Mouse (Mus musculus): Measurements from ENCODE around the gene Slc39a11. TPM values are rescaled to one million over a fixed set of nuclear protein-coding genes. Genes with fewer than 3 reads are reported as not detected.
A peak's percentile ranks its signal among the peaks of the same experiment; 100 is the strongest.

Gene Slc39a11
- polyA plus RNA-seq, 1 experiment from 2014 or later = 15.1 TPM

GRCm38 (mm10) chr11:113544017-113544640 is 105.8 kb downstream of the Slc39a11 start:
- H3K27ac ChIP-seq (ENCODE audit: low read length) = no peak overlapping the region
- peak; percentile 32 for DNase-seq (ENCODE audit: low spot score)
- no peaks in the 10 kb centered on the region for H3K9me3 ChIP-seq (ENCODE audit: low read length)
- H3K9ac ChIP-seq (replicated peaks; ENCODE audit: low read depth) = no peak overlapping the region
- no peak for TF ChIP-seq CTCF (IDR thresholded peaks at IDR 0.05)
- TF ChIP-seq EP300 (IDR thresholded peaks at IDR 0.05) = no peak
- no peaks in the 10 kb centered on the region for H3K4me1 ChIP-seq (ENCODE audit: insufficient read depth, low read depth, low read length)
- no peak overlapping the region for H3K4me3 ChIP-seq (ENCODE audit: low read depth, low read length)
- H3K27me3 ChIP-seq (replicated peaks; ENCODE audit: insufficient read depth, low read length) = no peaks in the 10 kb centered on the region
- H3K4me2 ChIP-seq (replicated peaks; ENCODE audit: low read depth, low read length) = no peak overlapping the region
- no peaks in the 10 kb centered on the region for H3K36me3 ChIP-seq (ENCODE audit: insufficient read depth, low read length)
- ATAC-seq = no peak
- WGBS = 78% methylated on average over 11 of the region's 11 CpGs

- ATAC-seq (no peak), DNase-seq (ENCODE audit: low spot score) (no peak)
- Histone ChIP-seq H3K4me1 (ENCODE audit: insufficient read depth, low read depth, low read length) (0 out of 2 replicates have a peak, but pooled peaks cover 4% of the 10 kb centered on the region), H3K27me3 (replicated peaks; ENCODE audit: insufficient read depth, low read length) (no peaks in the 10 kb centered on the region), H3K4me2 (replicated peaks; ENCODE audit: low read depth, low read length) (no peak overlapping the region), H3K4me3 (ENCODE audit: low read depth, low read length) (no peak overlapping the region), H3K36me3 (ENCODE audit: insufficient read depth, low read length) (no peaks in the 10 kb centered on the region), H3K9ac (replicated peaks; ENCODE audit: low read depth) (no peak overlapping the region), H3K27ac (ENCODE audit: low read length) (no peak overlapping the region), H3K9me3 (ENCODE audit: low read length) (no peaks in the 10 kb centered on the region)
- TF ChIP-seq CTCF (IDR thresholded peaks at IDR 0.05) (no peak), EP300 (IDR thresholded peaks at IDR 0.05) (no peak)
- WGBS = 96% methylated on average over 8 of the region's 8 CpGs
Measured at GRCm38 (mm10) chr11:113541073-113541472, 108.8 kb downstream of the Slc39a11 start.

GRCm38 (mm10) chr11:113539502-113540209 is 110.2 kb downstream of the Slc39a11 start:
- Histone ChIP-seq H3K27ac (ENCODE audit: low read length) (no peak overlapping the region), H3K9ac (replicated peaks; ENCODE audit: low read depth) (no peak overlapping the region), H3K4me2 (replicated peaks; ENCODE audit: low read depth, low read length) (no peak overlapping the region), H3K4me3 (ENCODE audit: low read depth, low read length) (no peak overlapping the region), H3K27me3 (replicated peaks; ENCODE audit: insufficient read depth, low read length) (no peaks in the 10 kb centered on the region), H3K4me1 (ENCODE audit: insufficient read depth, low read depth, low read length) (0 out of 2 replicates have a peak, but pooled peaks cover 4% of the 10 kb centered on the region), H3K36me3 (ENCODE audit: insufficient read depth, low read length) (no peaks in the 10 kb centered on the region), H3K9me3 (ENCODE audit: low read length) (no peaks in the 10 kb centered on the region)
- WGBS = 51% methylated on average over 15 of the region's 15 CpGs
- DNase-seq (ENCODE audit: low spot score) (peak; percentile 66), ATAC-seq (peak; percentile 14; the same call in 1 of the 2 replicates)
- no peak for TF ChIP-seq EP300 (IDR thresholded peaks at IDR 0.05)
- no peak for TF ChIP-seq CTCF (IDR thresholded peaks at IDR 0.05)

- ATAC-seq = no peak
- Histone ChIP-seq H3K36me3 (ENCODE audit: insufficient read depth, low read length) (no peaks in the 10 kb centered on the region), H3K9me3 (ENCODE audit: low read length) (no peaks in the 10 kb centered on the region), H3K4me1 (ENCODE audit: insufficient read depth, low read depth, low read length) (0 out of 2 replicates have a peak, but pooled peaks cover 4% of the 10 kb centered on the region), H3K4me2 (replicated peaks; ENCODE audit: low read depth, low read length) (no peak overlapping the region), H3K4me3 (ENCODE audit: low read depth, low read length) (no peak overlapping the region), H3K27me3 (replicated peaks; ENCODE audit: insufficient read depth, low read length) (no peaks in the 10 kb centered on the region), H3K9ac (replicated peaks; ENCODE audit: low read depth) (no peak overlapping the region), H3K27ac (ENCODE audit: low read length) (no peak overlapping the region)
- WGBS = 62% methylated on average over 6 of the region's 6 CpGs
- no peak for TF ChIP-seq EP300 (IDR thresholded peaks at IDR 0.05)
- no peak for TF ChIP-seq CTCF (IDR thresholded peaks at IDR 0.05)
- DNase-seq (ENCODE audit: low spot score) = no peak
Measured at GRCm38 (mm10) chr11:113539079-113539478, 110.8 kb downstream of the Slc39a11 start.

- Histone ChIP-seq H3K36me3 (ENCODE audit: insufficient read depth, low read length) (no peaks in the 10 kb centered on the region), H3K4me1 (ENCODE audit: insufficient read depth, low read depth, low read length) (0 out of 2 replicates have a peak, but pooled peaks cover 4% of the 10 kb centered on the region), H3K27ac (ENCODE audit: low read length) (no peak overlapping the region), H3K27me3 (replicated peaks; ENCODE audit: insufficient read depth, low read length) (no peaks in the 10 kb centered on the region), H3K4me2 (replicated peaks; ENCODE audit: low read depth, low read length) (no peak overlapping the region), H3K9me3 (ENCODE audit: low read length) (no peaks in the 10 kb centered on the region), H3K4me3 (ENCODE audit: low read depth, low read length) (no peak overlapping the region), H3K9ac (replicated peaks; ENCODE audit: low read depth) (no peak overlapping the region)
- WGBS = 68% methylated on average over 4 of the region's 4 CpGs
- DNase-seq (ENCODE audit: low spot score) = peak; percentile 34
- ATAC-seq = no peak
- TF ChIP-seq EP300 (IDR thresholded peaks at IDR 0.05) = no peak
- TF ChIP-seq CTCF (IDR thresholded peaks at IDR 0.05) = no peak
Measured at GRCm38 (mm10) chr11:113538406-113538917, 111.4 kb downstream of the Slc39a11 start.

- TF ChIP-seq EP300 (IDR thresholded peaks at IDR 0.05) (peak; percentile 36; the same call in 1 of the 2 replicates), CTCF (IDR thresholded peaks at IDR 0.05) (no peak)
- Histone ChIP-seq H3K4me1 (ENCODE audit: insufficient read depth, low read depth, low read length) (0 out of 2 replicates have a peak, but pooled peaks cover 4% of the 10 kb centered on the region), H3K9ac (replicated peaks; ENCODE audit: low read depth) (no peak overlapping the region), H3K36me3 (ENCODE audit: insufficient read depth, low read length) (no peaks in the 10 kb centered on the region), H3K4me2 (replicated peaks; ENCODE audit: low read depth, low read length) (no peak overlapping the region), H3K27ac (ENCODE audit: low read length) (no peak overlapping the region), H3K27me3 (replicated peaks; ENCODE audit: insufficient read depth, low read length) (no peaks in the 10 kb centered on the region), H3K9me3 (ENCODE audit: low read length) (no peaks in the 10 kb centered on the region), H3K4me3 (ENCODE audit: low read depth, low read length) (no peak overlapping the region)
- peak; percentile 61 for DNase-seq (ENCODE audit: low spot score)
- 73% methylated on average over 7 of the region's 7 CpGs for whole genome bisulfite sequencing
- peak; percentile 47 for ATAC-seq
Measured at GRCm38 (mm10) chr11:113537715-113538114, 112.2 kb downstream of the Slc39a11 start.

Data from lung, postnatal 0 days (tissue).